Mouse (Mus musculus) limb, embryonic 10.5 days (tissue): ENCODE measurements around the gene Snx5. TPM values are rescaled to one million over a fixed set of nuclear protein-coding genes. Genes with fewer than 3 reads are reported as not detected.

Experiments used
- DNase-seq: peaks from one replicate; pipeline ENCODE4 v3.0.0-alpha.2; 2017; ENCODE audit warnings: low spot score
- H3K27ac ChIP-seq: fragments of 300-500 bp; sonication (generic); 2 replicates; pipeline ENCODE4 v1.5.1; 2016; ENCODE audit warnings: mild to moderate bottlenecking
- H3K27me3 ChIP-seq: fragments of 300-500 bp; sonication (generic); 2 replicates; pipeline ENCODE4 v1.6.1; 2016; ENCODE audit warnings: low read depth, mild to moderate bottlenecking; ENCODE audit not compliant: poor library complexity, severe bottlenecking
- H3K36me3 ChIP-seq: fragments of 300-500 bp; sonication (generic); 2 replicates; pipeline ENCODE4 v1.6.1; 2016; ENCODE audit warnings: mild to moderate bottlenecking, moderate library complexity
- H3K4me1 ChIP-seq: fragments of 300-500 bp; sonication (generic); 2 replicates; pipeline ENCODE4 v1.6.1; 2016
- H3K4me3 ChIP-seq: fragments of 300-500 bp; sonication (generic); 2 replicates; pipeline ENCODE4 v1.5.1; 2016; ENCODE audit warnings: mild to moderate bottlenecking, moderate library complexity
- H3K9me3 ChIP-seq: fragments of 300-500 bp; sonication (generic); replicated peaks from 2 replicates; pipeline ENCODE4 v1.6.1; 2016; ENCODE audit warnings: mild to moderate bottlenecking
- WGBS: fragments of 180-500 bp; shearing (Covaris S2); methylation state at CpG from one replicate; pipeline ENCODE4 v1.1.7; 2016; 5-methylcytosine and 5-hydroxymethylcytosine counted together
- polyA plus RNA-seq: library from polyadenylated mRNA; unstranded; fragments of >200 nt; fragmentation: Nextera tagmentation; extraction: Ambion mirVana; gene quantifications from 2 replicates; pipeline ENCODE4 v1.2.1, GENCODE M21; 2016

The Snx5 gene
- polyA plus RNA-seq, 1 experiment from 2014 or later, result 140 TPM

DNA sequence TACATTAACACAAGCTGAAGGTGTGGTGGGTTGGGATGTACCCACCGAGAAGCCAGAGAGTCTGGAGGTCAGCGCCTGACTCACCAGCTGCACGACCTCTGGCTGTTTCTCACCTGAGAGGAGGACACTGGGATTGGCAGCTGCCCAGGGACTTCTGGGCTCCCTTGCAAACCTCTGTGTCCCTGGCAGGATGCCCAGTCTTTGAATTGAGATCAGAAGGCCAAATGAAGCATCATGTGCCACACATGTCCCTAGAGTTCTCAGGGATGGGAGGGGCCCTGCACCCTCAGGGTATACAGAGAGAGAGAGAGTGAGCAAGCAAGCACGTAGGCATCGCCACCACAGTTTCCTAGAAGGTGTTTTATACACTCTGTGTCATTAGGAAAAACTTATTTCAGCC is 9.0 kb upstream of the Snx5 start:
- Histone ChIP-seq H3K27me3 (no peaks in the 10 kb centered on the region), H3K4me1 (peaks cover 16% of the 10 kb centered on the region), H3K9me3 (no peaks in the 10 kb centered on the region), H3K27ac (no peak overlapping the region), H3K4me3 (no peak overlapping the region), H3K36me3 (peaks cover 44% of the 10 kb centered on the region)
- no peak for DNase-seq
- WGBS, result 92% methylated on average over 5 of the region's 5 CpGs

DNA sequence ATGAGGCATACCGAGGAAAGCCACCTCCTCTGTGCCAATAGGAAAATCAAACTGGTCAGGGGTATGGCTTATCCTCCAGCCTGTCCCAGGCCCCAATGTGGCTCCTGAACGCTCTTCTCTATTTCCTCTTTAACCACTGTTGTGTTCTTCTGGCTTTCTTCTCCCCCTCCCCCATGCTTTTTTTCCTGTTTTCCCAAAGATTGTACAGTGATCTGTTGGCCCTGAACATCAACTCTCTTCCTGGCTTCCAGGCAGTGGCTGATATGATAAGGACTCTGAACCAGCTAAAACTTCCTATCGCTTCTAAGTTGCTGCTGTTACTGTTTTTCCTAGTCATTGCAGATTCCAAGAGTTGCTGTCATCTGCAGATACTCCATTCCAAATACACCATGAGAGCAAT is 6.2 kb upstream of the Snx5 start:
- WGBS, result over 99% methylated on average over 3 of the region's 3 CpGs
- H3K27ac ChIP-seq, result no peak overlapping the region
- peaks cover 48% of the 10 kb centered on the region for H3K36me3 ChIP-seq

DNA sequence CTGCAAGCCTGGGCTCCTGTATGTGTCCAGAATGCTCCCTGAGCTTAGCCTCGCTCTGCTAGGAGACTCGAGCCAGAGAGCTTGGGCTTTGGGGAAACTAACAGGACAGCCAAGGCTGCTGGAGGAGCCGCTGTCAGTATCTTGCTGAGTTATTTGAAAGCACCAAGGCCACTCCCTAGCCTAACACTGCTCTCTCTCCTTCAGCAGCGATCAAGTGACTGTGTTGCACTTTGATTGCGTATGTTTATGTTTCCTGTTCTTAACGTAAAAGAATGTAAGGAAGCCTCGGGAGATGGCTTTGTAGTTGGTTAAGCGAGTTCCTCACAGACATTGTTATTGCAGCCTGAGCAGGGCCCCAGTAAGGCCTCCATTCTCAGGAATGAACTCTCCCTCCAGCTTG is 4.0 kb upstream of the Snx5 start:
- no peaks in the 10 kb centered on the region for H3K27me3 ChIP-seq
- 0 out of 2 replicates have a peak overlapping the region, but pooled peaks have one; percentile 36 for H3K27ac ChIP-seq
- H3K9me3 ChIP-seq, result no peaks in the 10 kb centered on the region
- H3K4me3 ChIP-seq, result no peak overlapping the region
- peaks cover 40% of the 10 kb centered on the region for H3K36me3 ChIP-seq
- DNase-seq, result no peak
- WGBS, result 60% methylated on average over 8 of the region's 8 CpGs
- peaks cover 10% of the 10 kb centered on the region for H3K4me1 ChIP-seq

More for the DNA sequence above, 6.2 kb upstream of the Snx5 start:
- no peak overlapping the region for H3K4me3 ChIP-seq
- DNase-seq, result no peak
- H3K4me1 ChIP-seq, result peaks cover 12% of the 10 kb centered on the region
- no peaks in the 10 kb centered on the region for H3K27me3 ChIP-seq
- H3K9me3 ChIP-seq, result no peaks in the 10 kb centered on the region

DNA sequence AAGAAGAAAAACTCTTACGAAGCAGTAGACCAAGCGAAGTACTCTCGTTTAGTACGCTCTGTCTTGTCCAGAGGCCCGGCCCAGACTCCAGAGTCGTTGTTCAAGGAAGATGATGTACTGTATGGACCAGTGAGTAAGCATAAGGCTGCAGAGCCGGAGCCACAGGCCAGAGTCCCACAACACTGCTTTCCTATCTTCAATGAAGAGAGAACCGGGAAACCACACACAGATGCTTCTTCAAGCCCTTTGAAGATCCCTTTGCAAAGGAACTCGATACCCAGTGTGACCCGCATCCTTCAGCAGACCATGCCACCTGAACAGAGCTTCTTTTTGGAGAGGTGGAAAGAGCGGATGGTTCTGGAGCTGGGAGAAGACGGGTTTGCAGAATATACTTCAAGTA is 1.4 kb upstream of the Snx5 start:
- H3K27me3 ChIP-seq, result no peaks in the 10 kb centered on the region
- WGBS, result 93% methylated on average over 12 of the region's 12 CpGs
- H3K36me3 ChIP-seq, result peaks cover 30% of the 10 kb centered on the region
- 0 out of 2 replicates have a peak overlapping the region, but pooled peaks have one; percentile 97 for H3K27ac ChIP-seq
- H3K9me3 ChIP-seq, result no peaks in the 10 kb centered on the region
- peaks cover 26% of the 10 kb centered on the region for H3K4me1 ChIP-seq
- no peak for DNase-seq
- H3K4me3 ChIP-seq, result no peak overlapping the region

DNA sequence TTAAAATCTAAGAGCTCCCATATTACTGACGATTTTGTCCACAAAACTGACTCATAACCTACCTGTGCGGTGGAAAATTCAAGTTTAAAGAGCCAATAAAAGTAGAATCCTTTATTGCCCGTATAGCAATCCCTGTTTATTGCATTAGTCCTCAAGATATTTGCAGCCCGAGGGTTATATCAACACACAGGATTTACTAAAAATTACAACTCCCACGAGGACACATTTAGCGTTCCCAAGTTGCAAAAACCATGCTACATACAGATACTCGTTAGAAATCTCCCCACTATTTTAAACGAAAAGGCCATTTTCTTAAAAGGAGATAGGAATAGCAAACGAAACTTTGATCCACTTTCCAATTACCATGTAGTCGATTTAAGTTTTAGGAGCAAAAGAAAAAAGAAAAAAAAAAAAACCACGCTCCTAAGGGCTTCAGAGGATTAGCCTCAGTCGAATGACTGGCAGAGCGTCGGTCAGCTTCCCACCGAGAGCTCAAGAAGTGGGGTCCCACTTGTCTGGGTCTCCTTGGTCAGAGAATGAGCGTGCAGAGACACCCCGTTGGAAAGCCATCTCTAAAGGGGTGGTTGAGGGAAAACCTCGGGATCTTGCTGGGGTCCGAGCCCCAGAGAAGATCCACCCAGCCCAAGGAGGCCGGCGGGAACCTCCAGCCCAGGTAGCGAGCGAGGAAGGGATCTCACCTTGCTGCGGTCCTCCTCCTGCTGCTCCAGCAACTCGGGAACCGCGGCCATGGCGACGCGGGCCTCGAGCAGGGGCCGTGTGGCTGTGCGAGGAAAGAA is 829 bp downstream of the Snx5 start:
- no peaks in the 10 kb centered on the region for H3K9me3 ChIP-seq
- no peak for DNase-seq
- H3K4me3 ChIP-seq, result peak overlapping the region; percentile 90
- peaks cover 40% of the 10 kb centered on the region for H3K36me3 ChIP-seq
- peaks cover 32% of the 10 kb centered on the region for H3K4me1 ChIP-seq
- H3K27me3 ChIP-seq, result no peaks in the 10 kb centered on the region
- peak overlapping the region; percentile 97 for H3K27ac ChIP-seq
- WGBS, result under 1% methylated on average over 33 of the region's 33 CpGs

DNA sequence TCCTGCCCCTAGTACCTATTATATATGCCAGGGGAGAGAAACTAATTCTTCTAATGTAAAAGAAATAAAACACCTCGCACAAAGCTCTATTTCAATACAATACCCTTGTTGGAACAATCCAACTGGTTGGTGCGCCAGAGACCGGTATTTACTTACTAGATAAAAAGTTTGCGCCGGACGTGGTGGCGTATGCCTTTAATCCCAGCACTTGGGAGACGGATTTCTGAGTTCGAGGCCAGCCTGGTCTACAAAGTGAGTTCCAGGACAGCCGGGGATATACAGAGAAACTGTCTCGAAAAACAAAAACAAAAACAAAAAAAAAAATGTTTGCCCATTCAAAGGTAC is 1.4 kb downstream of the Snx5 start:
- H3K36me3 ChIP-seq, result peaks cover 46% of the 10 kb centered on the region
- DNase-seq, result no peak
- peak overlapping the region; percentile 90 for H3K4me3 ChIP-seq
- peaks cover 29% of the 10 kb centered on the region for H3K4me1 ChIP-seq
- no peaks in the 10 kb centered on the region for H3K27me3 ChIP-seq
- WGBS, result 0% methylated on average over 11 of the region's 11 CpGs
- H3K27ac ChIP-seq, result peak overlapping the region; percentile 97
- H3K9me3 ChIP-seq, result no peaks in the 10 kb centered on the region

DNA sequence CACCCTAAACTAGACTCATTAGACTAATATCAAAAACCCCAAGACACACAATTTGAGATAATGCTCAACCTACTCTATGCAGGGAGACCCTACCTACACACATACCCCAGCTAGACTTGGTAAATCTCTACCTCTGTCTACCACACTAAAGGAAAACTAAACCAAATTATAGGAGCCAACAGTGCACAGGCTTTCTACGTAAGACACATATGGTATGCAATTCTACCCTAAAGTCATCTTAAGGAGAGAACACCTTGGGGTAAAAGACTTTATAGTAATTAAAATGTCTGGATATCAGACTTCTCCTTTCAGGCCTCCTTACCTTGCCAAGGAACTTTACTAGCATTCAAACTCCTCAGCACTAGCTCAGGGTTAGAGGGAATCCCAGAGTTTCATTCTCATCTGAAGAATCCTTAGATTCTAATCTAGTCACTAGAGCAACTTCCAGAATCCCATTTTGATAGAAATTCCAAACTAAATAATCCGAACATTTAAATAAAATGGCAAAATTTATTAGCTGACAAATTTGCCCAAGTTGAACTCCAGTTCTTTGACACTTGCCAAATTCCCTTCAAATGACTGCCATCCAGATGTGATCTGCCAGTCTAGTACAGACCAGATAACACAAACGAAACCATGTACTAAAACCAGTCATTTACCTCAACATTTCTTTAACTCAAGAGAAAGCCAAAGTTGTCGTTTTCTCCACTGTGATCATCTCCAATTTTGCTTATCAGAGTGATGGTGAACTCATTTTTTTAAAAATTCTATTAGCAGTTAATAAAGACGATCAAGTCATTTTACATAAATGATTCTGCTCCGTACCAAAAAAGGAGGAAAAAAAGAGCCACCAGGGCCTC is 2.0 kb downstream of the Snx5 start:
- Histone ChIP-seq H3K27ac (peak overlapping the region; percentile 97), H3K9me3 (no peaks in the 10 kb centered on the region), H3K36me3 (peaks cover 52% of the 10 kb centered on the region), H3K27me3 (no peaks in the 10 kb centered on the region), H3K4me3 (peak overlapping the region; percentile 90), H3K4me1 (peaks cover 29% of the 10 kb centered on the region)
- DNase-seq, result no peak
- 5% methylated on average over 6 of the region's 6 CpGs for WGBS

DNA sequence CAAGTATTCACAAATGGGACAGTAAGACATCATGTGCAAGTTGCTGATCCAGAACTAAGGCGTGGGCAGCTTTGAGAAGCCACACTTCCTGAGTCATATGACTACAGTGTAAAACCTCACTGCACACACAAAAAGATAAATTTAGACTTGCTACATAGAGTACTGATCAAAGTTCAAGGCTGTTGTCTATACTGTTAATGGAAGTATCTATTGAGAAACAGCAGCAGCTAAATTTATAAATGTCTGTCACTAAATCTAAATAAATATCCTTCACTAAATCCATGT is 3.0 kb downstream of the Snx5 start:
- 35% methylated on average over 1 of the region's 1 CpGs for WGBS
- H3K9me3 ChIP-seq, result no peaks in the 10 kb centered on the region
- H3K36me3 ChIP-seq, result peaks cover 62% of the 10 kb centered on the region
- H3K4me1 ChIP-seq, result peaks cover 29% of the 10 kb centered on the region
- peak overlapping the region; percentile 90 for H3K4me3 ChIP-seq
- no peaks in the 10 kb centered on the region for H3K27me3 ChIP-seq
- no peak for DNase-seq
- no peak overlapping the region for H3K27ac ChIP-seq

DNA sequence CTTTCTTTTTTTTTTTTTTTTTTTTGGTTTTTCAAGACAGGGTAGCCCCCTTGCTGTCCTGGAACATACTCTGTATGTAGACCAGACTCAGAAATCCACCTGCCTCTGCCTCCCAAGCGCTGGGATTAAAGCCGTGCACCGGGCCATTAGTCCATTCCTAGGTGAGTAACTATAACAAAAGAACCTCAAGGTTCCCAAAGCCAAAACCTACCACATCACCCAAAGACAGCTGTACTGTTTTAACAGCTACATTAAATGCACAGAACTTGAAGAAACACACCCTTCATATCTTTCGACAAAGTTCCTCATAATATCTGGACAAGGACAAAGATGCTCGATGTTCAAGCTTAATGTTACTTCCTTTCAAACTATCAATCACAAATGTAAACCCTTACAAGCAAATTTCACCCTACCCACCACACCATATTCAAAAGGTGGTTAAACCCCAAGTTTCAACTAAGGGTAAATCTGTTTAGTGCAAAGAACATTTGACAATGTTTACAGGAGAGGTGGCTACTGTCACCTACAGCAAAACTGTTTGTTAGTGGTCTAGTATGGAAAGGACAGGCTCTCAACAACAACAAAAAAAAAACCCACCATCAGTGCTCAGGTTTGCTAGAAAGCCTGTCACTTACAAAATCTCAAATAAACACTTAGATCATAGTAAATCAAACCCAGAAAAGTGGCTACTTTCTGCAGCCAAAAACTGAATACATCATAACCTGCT is 3.5 kb downstream of the Snx5 start:
- Histone ChIP-seq H3K9me3 (no peaks in the 10 kb centered on the region), H3K27ac (no peak overlapping the region), H3K36me3 (peaks cover 64% of the 10 kb centered on the region), H3K4me3 (peak overlapping the region; percentile 90; the same call in 1 of the 2 replicates), H3K27me3 (no peaks in the 10 kb centered on the region), H3K4me1 (peaks cover 29% of the 10 kb centered on the region)
- 54% methylated on average over 5 of the region's 5 CpGs for WGBS
- no peak for DNase-seq

DNA sequence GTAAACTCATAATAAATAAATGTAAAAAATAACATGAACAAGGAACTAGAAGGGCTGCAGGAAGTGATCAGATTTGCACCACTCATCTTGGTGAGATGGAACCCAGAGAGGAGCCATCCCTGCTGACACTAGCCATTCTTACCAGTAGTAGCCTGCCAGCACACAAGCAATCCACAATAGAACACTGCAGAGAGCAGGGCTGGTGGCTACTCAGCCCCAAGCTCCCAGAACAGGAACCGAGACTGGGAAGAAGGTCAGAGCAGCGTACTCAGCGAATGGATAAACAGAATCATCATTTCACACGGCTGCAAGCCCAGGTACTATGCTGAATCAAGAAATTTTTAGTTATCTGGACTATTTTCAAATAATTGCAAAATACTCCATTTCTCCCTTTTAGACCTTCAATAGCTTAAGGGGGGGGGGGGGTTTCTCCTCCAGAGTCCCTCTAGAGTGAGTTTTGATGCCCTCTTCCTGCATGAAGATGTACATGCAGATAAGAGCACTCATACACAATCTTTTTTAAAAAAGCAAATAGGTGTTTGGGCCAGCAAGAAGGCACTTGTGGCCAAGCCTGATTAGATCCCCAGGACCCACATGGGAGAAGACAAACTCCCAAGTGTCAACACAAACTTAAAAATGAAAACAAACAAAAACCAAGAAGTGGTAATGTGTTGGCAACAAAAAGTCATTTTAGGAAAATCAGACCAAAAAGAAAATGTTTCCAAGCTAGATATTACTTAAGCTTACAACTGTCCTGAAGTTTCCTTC is 4.6 kb downstream of the Snx5 start:
- no peak for DNase-seq
- 55% methylated on average over 4 of the region's 4 CpGs for WGBS
- H3K4me1 ChIP-seq, result peaks cover 27% of the 10 kb centered on the region
- peaks cover 72% of the 10 kb centered on the region for H3K36me3 ChIP-seq
- no peak overlapping the region for H3K4me3 ChIP-seq
- no peaks in the 10 kb centered on the region for H3K9me3 ChIP-seq
- no peaks in the 10 kb centered on the region for H3K27me3 ChIP-seq
- no peak overlapping the region for H3K27ac ChIP-seq

DNA sequence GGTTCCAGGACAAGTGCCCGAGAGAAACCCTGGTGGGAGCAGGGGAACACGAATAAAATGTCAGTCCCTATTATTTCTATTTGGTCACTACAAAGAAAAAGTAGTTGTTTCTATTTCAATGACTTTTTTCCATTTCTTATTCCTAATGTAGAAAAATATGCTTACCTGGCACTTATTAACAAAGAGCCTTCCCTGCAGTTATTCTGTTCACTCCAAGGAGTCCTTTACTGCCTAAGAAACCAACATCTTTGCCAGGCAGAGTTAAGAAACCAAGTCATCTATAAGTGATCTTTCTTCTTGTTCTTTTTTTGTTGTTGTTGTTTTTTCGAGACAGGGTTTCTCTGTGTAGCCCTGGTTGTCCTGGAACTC is 5.6 kb downstream of the Snx5 start:
- peaks cover 82% of the 10 kb centered on the region for H3K36me3 ChIP-seq
- WGBS, result 79% methylated on average over 3 of the region's 3 CpGs
- peaks cover 23% of the 10 kb centered on the region for H3K4me1 ChIP-seq
- H3K27ac ChIP-seq, result no peak overlapping the region
- H3K4me3 ChIP-seq, result no peak overlapping the region
- no peaks in the 10 kb centered on the region for H3K9me3 ChIP-seq
- no peaks in the 10 kb centered on the region for H3K27me3 ChIP-seq
- DNase-seq, result no peak

DNA sequence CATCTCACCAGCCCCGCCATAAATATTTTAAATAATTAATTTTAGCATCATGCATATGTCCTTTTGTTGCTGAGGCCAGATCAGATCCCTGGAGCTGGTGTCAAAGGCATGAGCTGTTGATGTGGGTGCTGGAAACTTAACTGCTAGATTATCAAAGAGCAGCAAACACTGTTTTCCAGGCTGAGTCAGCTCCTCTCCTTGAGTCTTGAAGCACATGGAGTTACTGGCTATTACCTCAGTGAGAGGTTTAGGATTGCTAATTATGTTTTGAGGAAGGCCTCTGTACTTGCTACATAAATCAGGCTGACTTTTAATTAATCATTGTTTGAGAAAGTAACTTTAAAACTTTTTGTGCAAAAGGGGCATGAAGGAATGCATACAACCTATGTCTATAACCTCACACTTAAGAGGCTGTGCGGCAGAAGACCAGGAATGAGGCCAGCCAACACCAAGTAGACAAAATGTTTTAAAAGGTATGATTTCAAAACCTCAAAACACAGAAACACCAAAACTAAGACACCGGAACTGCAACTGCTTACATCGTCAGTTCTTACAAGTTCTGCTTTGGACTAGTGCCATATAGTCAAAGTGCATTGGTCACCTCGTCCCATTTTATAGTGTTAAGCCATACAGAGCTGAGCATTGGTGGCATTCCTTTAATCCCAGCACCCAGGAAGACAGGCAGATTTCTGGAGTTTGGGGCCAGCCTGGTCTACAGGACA is 6.1 kb downstream of the Snx5 start:
- peaks cover 88% of the 10 kb centered on the region for H3K36me3 ChIP-seq

More for the DNA sequence above, 6.1 kb downstream of the Snx5 start:
- peaks cover 23% of the 10 kb centered on the region for H3K4me1 ChIP-seq
- no peaks in the 10 kb centered on the region for H3K9me3 ChIP-seq
- DNase-seq, result no peak
- WGBS, result 87% methylated on average over 5 of the region's 5 CpGs
- no peaks in the 10 kb centered on the region for H3K27me3 ChIP-seq
- no peak overlapping the region for H3K27ac ChIP-seq
- no peak overlapping the region for H3K4me3 ChIP-seq
